Mouse (Mus musculus) neural tube, embryonic 15.5 days (tissue): ENCODE data around the gene Setdb1. TPM values are rescaled to one million over a fixed set of nuclear protein-coding genes. Genes with fewer than 3 reads are reported as not detected.

Experiments used
- ATAC-seq: fragments of 200-750 bp; cut with Nextera tagmentation; 2 replicates; pipeline ENCODE4 v1.8.0; 2017; ENCODE audit warnings: mild to moderate bottlenecking, moderate TSS enrichment, moderate library complexity; ENCODE audit not compliant: low FRiP score
- H3K27ac ChIP-seq: fragments of 300-500 bp; sonication (generic); replicated peaks from 2 replicates; pipeline ENCODE4 v1.5.1; 2015; ENCODE audit warnings: mild to moderate bottlenecking, inconsistent platforms
- H3K27me3 ChIP-seq: fragments of 300-500 bp; sonication (generic); replicated peaks from 2 replicates; pipeline ENCODE4 v1.6.1; 2015; ENCODE audit warnings: inconsistent platforms
- H3K36me3 ChIP-seq: fragments of 300-500 bp; sonication (generic); 2 replicates; pipeline ENCODE4 v1.6.1; 2015; ENCODE audit warnings: inconsistent platforms
- H3K4me1 ChIP-seq: fragments of 300-500 bp; sonication (generic); 2 replicates; pipeline ENCODE4 v1.6.1; 2015; ENCODE audit warnings: inconsistent platforms
- H3K4me2 ChIP-seq: fragments of 300-500 bp; sonication (generic); 2 replicates; pipeline ENCODE4 v1.6.1; 2015; ENCODE audit warnings: inconsistent platforms, mild to moderate bottlenecking, moderate library complexity
- H3K4me3 ChIP-seq: fragments of 300-500 bp; sonication (generic); replicated peaks from 2 replicates; pipeline ENCODE4 v1.5.1; 2015; ENCODE audit warnings: mild to moderate bottlenecking, inconsistent platforms
- H3K9ac ChIP-seq: fragments of 300-500 bp; sonication (generic); replicated peaks from 2 replicates; pipeline ENCODE4 v1.6.1; 2015; ENCODE audit warnings: mild to moderate bottlenecking, inconsistent platforms
- H3K9me3 ChIP-seq: fragments of 300-500 bp; sonication (generic); replicated peaks from 2 replicates; pipeline ENCODE4 v1.6.1; 2016; ENCODE audit warnings: inconsistent platforms
- WGBS: fragments of 180-500 bp; shearing (Covaris S2); methylation state at CpG from one replicate; pipeline ENCODE4 v1.1.7; 2015; ENCODE audit warnings: mixed read lengths; 5-methylcytosine and 5-hydroxymethylcytosine counted together
- polyA plus RNA-seq: library from polyadenylated mRNA; unstranded; fragments of >200 nt; fragmentation: Nextera tagmentation; extraction: Ambion mirVana; gene quantifications from 2 replicates; pipeline ENCODE4 v1.2.1, GENCODE M21; 2015

The Setdb1 gene
- polyA plus RNA-seq, 1 experiment from 2014 or later = 38.3 TPM

DNA sequence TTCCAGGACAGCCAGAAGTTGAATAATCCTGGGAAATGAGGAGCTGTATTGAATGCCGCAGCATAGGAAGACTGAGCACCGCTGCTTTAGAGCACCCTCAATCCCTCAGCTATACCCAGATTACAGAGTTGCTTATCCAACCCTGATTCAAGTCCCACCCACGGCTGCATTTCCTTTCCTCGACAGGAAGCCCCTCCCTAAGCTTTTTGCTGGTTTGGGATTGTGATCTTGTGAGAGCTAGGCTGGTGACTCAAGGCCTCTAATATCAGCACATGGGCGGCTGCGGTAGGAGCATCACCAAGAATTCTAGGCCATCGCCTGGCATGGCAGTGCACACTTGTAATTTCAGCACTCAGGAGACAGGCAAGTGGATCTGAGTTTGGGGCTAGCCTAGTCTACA lies 70.5 kb downstream of the Setdb1 start:
- no peaks in the 10 kb centered on the region for H3K9me3 ChIP-seq
- H3K9ac ChIP-seq = no peak overlapping the region
- no peak for ATAC-seq
- WGBS = 89% methylated on average over 7 of the region's 7 CpGs
- no peaks in the 10 kb centered on the region for H3K27me3 ChIP-seq
- peaks cover 22% of the 10 kb centered on the region for H3K36me3 ChIP-seq
- peaks cover 24% of the 10 kb centered on the region for H3K4me1 ChIP-seq
- H3K27ac ChIP-seq = no peak overlapping the region
- H3K4me2 ChIP-seq = no peak overlapping the region
- no peak overlapping the region for H3K4me3 ChIP-seq

- no peak for ATAC-seq
- no peaks in the 10 kb centered on the region for H3K9me3 ChIP-seq
- WGBS = 72% methylated on average over 5 of the region's 5 CpGs
These were observed 71.0 kb downstream of the Setdb1 start for GRCm38 (mm10) chr3:95286011-95286410.

DNA sequence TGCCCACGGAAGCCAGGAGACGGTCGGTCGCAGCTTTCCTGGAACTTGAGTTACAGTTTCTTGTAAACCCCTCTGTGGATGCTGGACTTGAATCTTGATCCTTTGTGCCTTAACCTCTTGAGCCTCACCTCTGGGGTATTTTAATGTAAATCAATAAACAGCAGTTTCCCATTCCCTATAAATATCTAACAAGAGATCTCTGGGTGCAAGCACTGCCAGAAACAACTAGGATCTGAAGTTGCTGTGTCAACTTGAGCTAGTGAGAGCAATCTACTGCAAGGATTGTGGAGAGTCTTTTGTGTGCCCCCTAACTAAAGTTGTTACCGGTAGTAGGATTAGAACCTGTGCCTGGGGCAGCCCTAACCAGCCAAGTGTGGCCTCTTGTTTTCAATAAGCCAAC lies 71.6 kb downstream of the Setdb1 start:
- ATAC-seq = no peak
- Histone ChIP-seq H3K4me1 (peaks cover 30% of the 10 kb centered on the region), H3K9ac (no peak overlapping the region), H3K36me3 (peaks cover 15% of the 10 kb centered on the region), H3K27me3 (no peaks in the 10 kb centered on the region), H3K9me3 (no peaks in the 10 kb centered on the region), H3K4me3 (no peak overlapping the region), H3K4me2 (no peak overlapping the region), H3K27ac (no peak overlapping the region)
- 95% methylated on average over 5 of the region's 5 CpGs for WGBS

More at GRCm38 (mm10) chr3:95286011-95286410, 71.0 kb downstream of the Setdb1 start:
- Histone ChIP-seq H3K27me3 (no peaks in the 10 kb centered on the region), H3K4me2 (no peak overlapping the region), H3K27ac (no peak overlapping the region), H3K36me3 (peaks cover 19% of the 10 kb centered on the region), H3K4me3 (no peak overlapping the region), H3K4me1 (peaks cover 24% of the 10 kb centered on the region), H3K9ac (no peak overlapping the region)

GRCm38 (mm10) chr3:95284501-95285281 lies 72.3 kb downstream of the Setdb1 start:
- 85% methylated on average over 12 of the region's 12 CpGs for WGBS
- ATAC-seq = no peak
- H3K9ac ChIP-seq = no peak overlapping the region
- 0 out of 2 replicates have a peak overlapping the region, but pooled peaks have one; percentile 56 for H3K4me3 ChIP-seq
- peak overlapping the region; percentile 76 for H3K4me2 ChIP-seq
- no peaks in the 10 kb centered on the region for H3K27me3 ChIP-seq
- H3K4me1 ChIP-seq = peaks cover 34% of the 10 kb centered on the region
- H3K27ac ChIP-seq = no peak overlapping the region
- peaks cover 15% of the 10 kb centered on the region for H3K36me3 ChIP-seq
- no peaks in the 10 kb centered on the region for H3K9me3 ChIP-seq

DNA sequence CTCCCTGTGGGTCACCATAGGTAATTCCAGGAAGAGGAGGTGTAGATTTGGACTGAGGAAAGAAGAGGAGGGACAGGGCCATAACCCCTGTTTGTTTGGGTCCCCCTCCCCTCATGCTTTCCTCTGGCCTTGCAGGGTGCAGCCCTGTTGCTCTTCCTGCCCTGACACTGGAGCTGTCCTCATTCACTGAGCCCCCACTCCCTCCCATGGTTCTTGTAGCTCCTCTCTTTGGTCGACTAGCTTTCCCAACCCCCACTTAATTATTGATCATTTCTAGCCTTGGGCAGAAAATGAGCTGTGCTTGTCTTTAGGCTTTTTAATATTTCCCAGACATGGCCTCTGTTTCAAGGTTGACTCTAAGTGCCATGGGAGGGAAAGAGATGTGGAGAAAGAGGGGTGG lies 72.9 kb downstream of the Setdb1 start:
- H3K4me3 ChIP-seq = peak overlapping the region; percentile 56
- ATAC-seq = no peak
- H3K4me2 ChIP-seq = peak overlapping the region; percentile 76
- H3K9me3 ChIP-seq = no peaks in the 10 kb centered on the region
- H3K36me3 ChIP-seq = peaks cover 15% of the 10 kb centered on the region
- H3K27me3 ChIP-seq = no peaks in the 10 kb centered on the region
- peaks cover 36% of the 10 kb centered on the region for H3K4me1 ChIP-seq
- H3K9ac ChIP-seq = peak overlapping the region; percentile 60
- 9% methylated on average over 1 of the region's 1 CpGs for WGBS
- H3K27ac ChIP-seq = peak overlapping the region; percentile 86

GRCm38 (mm10) chr3:95283589-95283941 lies 73.4 kb downstream of the Setdb1 start:
- 2% methylated on average over 7 of the region's 7 CpGs for WGBS

DNA sequence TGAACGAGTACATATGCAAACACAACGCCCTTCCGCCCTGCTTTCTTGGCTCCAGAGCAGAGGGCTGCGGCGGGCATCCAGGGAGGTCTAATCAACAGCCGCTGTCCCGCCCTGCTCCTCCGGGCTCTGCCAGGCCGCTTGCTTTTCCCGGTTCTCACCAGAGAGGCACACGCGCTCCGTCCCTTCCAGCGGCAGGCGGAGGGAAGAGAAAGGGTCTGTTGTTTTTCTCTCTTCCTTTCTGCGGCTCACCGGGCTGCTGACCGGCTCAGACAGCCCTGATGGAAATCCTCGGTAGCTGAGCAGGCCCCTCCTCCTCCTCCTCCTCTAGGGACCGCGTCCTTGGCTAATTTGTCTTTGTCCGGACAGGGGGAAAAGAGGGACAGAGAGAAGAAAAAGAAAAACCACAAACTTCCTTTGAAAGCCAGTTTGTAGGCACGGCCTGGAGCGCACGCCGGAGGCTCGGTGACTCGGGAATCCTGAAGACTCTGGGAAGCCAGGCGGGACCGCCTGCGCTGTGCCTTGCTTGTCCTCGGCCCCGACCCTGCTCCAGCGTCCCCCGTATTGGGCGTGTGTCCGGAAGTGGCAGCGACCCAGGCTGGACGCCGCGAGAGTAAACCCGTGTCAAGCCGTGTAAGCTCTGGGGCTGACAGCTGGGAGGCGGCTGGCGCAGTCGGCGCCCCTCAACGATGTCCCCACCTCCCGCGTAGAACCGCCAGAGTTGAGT lies 74.0 kb downstream of the Setdb1 start:
- peaks cover 36% of the 10 kb centered on the region for H3K4me1 ChIP-seq
- peak overlapping the region; percentile 60 for H3K9ac ChIP-seq
- peak overlapping the region; percentile 86 for H3K27ac ChIP-seq
- ATAC-seq = peak; percentile 69
- H3K4me2 ChIP-seq = peak overlapping the region; percentile 76
- under 1% methylated on average over 51 of the region's 51 CpGs for WGBS
- H3K9me3 ChIP-seq = no peaks in the 10 kb centered on the region
- H3K27me3 ChIP-seq = no peaks in the 10 kb centered on the region
- peak overlapping the region; percentile 56 for H3K4me3 ChIP-seq
- H3K36me3 ChIP-seq = peaks cover 7% of the 10 kb centered on the region

More at GRCm38 (mm10) chr3:95283589-95283941, 73.4 kb downstream of the Setdb1 start:
- Histone ChIP-seq H3K4me1 (peaks cover 36% of the 10 kb centered on the region), H3K36me3 (peaks cover 11% of the 10 kb centered on the region), H3K27me3 (no peaks in the 10 kb centered on the region), H3K4me3 (peak overlapping the region; percentile 56), H3K4me2 (peak overlapping the region; percentile 76), H3K9me3 (no peaks in the 10 kb centered on the region), H3K27ac (peak overlapping the region; percentile 86), H3K9ac (peak overlapping the region; percentile 60)
- no peak for ATAC-seq

DNA sequence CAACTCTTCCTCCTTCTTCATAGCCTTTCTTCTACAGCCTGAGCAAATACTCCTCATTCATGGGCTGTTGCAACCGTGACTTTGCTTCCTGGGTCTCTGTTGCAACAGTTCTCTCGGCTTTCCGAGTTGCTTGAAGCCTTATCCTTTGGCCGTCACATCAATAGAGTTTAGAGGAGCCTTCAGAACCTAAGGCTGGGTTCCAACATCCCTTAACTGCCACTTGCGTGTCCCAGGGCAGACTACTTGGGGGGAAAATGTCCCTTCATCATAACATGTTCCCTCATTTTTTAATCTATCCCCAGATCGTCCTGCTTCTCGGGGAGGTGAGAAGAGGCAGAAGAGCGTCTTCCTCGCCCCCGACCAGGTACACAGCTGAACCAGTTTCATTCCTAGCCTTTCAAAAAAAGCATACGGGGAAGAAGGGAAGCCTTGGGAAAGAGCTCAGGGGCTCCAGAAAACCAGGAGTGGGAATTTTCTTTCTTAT lies 74.6 kb downstream of the Setdb1 start:
- 0% methylated on average over 11 of the region's 11 CpGs for WGBS
- 0 out of 2 replicates have a peak, but pooled peaks cover under 1% of the 10 kb centered on the region for H3K36me3 ChIP-seq
- peak overlapping the region; percentile 76 for H3K4me2 ChIP-seq
- peaks cover 36% of the 10 kb centered on the region for H3K4me1 ChIP-seq
- H3K27ac ChIP-seq = peak overlapping the region; percentile 86
- H3K9me3 ChIP-seq = no peaks in the 10 kb centered on the region
- H3K9ac ChIP-seq = peak overlapping the region; percentile 60
- no peaks in the 10 kb centered on the region for H3K27me3 ChIP-seq
- peak overlapping the region; percentile 56 for H3K4me3 ChIP-seq
- ATAC-seq = peak; percentile 13; the same call in 1 of the 2 replicates

DNA sequence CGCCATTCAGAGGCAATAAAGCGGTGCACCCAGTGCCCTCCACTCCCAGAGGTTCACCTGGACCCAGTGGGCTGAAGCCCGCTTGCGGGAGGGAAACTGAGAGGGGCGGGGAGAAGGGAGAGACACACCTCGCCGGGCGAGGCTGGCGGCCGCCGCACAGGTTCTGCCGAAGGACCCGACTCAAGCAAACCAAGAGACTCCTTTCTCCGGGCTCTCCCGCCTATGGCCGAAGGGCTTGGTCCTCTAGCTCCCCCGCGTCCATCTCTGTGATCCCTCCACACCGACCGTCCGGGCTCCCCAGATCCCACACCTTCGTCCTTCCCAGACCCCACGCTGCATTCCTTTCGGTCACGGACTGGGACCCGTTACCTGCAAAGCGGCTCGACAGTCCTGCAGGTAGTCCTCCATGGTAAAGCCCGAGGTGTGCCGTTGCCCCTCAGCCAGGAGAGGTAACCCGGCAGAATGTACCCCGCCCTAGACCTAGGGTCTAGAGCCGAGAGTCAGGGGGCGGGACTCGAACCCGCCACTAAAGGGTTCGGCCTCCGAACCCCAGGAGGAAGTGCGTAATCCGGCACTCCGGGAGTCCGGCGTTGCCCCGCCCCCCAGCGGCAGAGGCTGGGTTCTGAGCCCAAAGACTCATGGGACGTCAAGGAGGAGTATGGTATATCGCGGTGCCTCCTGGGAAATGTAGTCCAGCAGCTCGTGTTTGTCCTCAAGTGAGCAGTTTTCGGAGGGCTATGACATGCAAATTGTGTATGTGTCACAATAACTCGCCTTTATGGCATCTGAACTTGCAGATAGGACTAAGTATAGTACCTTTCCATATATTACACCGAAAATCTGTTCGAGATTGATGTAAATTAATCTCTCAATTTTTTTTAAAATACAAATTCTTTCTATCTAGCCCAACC lies 75.5 kb downstream of the Setdb1 start, which contains the start of the genes Mindy1 and Prune1:
Mindy1 (plus strand) TSS at position 130 of the 911 bp plus-strand sequence.
Prune1 (minus strand) TSS at position 861 of the 911 bp plus-strand sequence.
- Histone ChIP-seq H3K27me3 (no peaks in the 10 kb centered on the region), H3K36me3 (no peaks in the 10 kb centered on the region), H3K9me3 (no peaks in the 10 kb centered on the region), H3K4me1 (peaks cover 36% of the 10 kb centered on the region), H3K9ac (peak within 1 kb of the TSS; percentile 75), H3K4me2 (peak within 1 kb of the TSS; percentile 76), H3K4me3 (peak within 1 kb of the TSS; percentile 59), H3K27ac (peak within 1 kb of the TSS; percentile 86)
- WGBS = under 1% methylated on average over 53 of the region's 53 CpGs
- peak; percentile 90 for ATAC-seq

DNA sequence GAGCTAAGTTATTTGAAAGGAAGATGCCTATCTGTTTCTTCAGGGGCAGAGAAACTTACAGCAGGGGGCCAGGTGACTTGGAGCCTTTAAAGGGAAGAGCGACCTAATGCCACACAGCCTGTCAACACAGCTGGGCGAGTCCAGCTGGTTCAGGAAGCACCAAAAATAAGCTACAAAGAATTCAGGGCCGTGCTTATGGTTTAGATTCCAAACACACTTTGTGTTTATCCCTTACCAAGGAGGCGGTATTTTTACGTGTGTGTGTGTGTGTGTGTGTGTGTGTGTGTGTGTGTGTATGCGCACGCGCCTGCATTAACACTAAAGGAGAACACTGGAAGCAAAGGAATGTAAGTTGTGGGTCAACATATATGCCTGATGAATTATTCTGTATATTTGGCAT lies 76.3 kb downstream of the Setdb1 start:
- 19% methylated on average over 8 of the region's 8 CpGs for WGBS
- H3K4me3 ChIP-seq = peak overlapping the region; percentile 59
- ATAC-seq = no peak
- H3K9ac ChIP-seq = peak overlapping the region; percentile 75
- peak overlapping the region; percentile 86 for H3K27ac ChIP-seq
- no peaks in the 10 kb centered on the region for H3K9me3 ChIP-seq
- H3K4me2 ChIP-seq = peak overlapping the region; percentile 76
- H3K4me1 ChIP-seq = peaks cover 36% of the 10 kb centered on the region
- H3K36me3 ChIP-seq = no peaks in the 10 kb centered on the region
- H3K27me3 ChIP-seq = no peaks in the 10 kb centered on the region

DNA sequence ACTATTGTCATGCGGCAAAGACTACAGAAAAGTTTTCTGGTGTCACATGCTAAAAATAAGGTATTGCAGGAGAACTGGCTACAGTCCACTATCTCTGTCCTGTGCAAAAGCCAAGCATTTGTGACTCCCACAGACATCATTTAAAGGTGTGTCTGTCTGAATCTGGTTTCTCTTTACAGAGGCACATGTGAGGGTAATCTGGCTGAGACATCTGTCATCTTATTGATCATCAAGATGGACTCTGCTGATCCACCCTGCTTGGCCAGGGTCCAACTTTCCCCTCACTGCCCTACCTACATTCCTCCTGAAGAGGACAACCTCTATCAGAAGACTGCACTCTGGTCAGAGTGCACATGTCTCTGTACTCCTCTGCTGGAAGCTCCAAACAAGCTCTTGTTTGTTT lies 79.9 kb downstream of the Setdb1 start:
- Histone ChIP-seq H3K4me1 (peaks cover 12% of the 10 kb centered on the region), H3K4me3 (no peak overlapping the region), H3K9ac (no peak overlapping the region), H3K4me2 (no peak overlapping the region), H3K36me3 (no peaks in the 10 kb centered on the region), H3K9me3 (no peaks in the 10 kb centered on the region), H3K27ac (no peak overlapping the region), H3K27me3 (no peaks in the 10 kb centered on the region)
- 92% methylated on average over 1 of the region's 1 CpGs for WGBS
- no peak for ATAC-seq
